Mouse (Mus musculus) intestine, postnatal 0 days (tissue): ENCODE results near the gene Polr2c. TPM values are rescaled to one million over a fixed set of nuclear protein-coding genes. Genes with fewer than 3 reads are reported as not detected.
"Not testable (repeated sequence)": the region's sequence is repeated elsewhere in the genome, so short reads cannot be mapped to it uniquely, and the experiment has no call there.

ENCODE experiments used
- ATAC-seq: fragments of 200-750 bp; cut with Nextera tagmentation; 2 replicates; pipeline ENCODE4 v1.8.0; 2017; ENCODE audit warnings: mild to moderate bottlenecking, moderate TSS enrichment, moderate library complexity
- H3K27ac ChIP-seq: fragments of 300-500 bp; sonication (generic); 2 replicates; pipeline ENCODE4 v1.5.1; 2014; ENCODE audit warnings: mild to moderate bottlenecking, low read depth, low read length, moderate library complexity
- H3K27me3 ChIP-seq: fragments of 300-500 bp; sonication (generic); replicated peaks from 2 replicates; pipeline ENCODE4 v1.6.1; 2014; ENCODE audit warnings: low read length, mixed read lengths; ENCODE audit not compliant: control insufficient read depth, insufficient read depth
- H3K36me3 ChIP-seq: fragments of 300-500 bp; sonication (generic); 2 replicates; pipeline ENCODE4 v1.6.1; 2014; ENCODE audit warnings: mild to moderate bottlenecking, moderate library complexity; ENCODE audit not compliant: control insufficient read depth, insufficient read depth
- H3K4me1 ChIP-seq: fragments of 300-500 bp; sonication (generic); replicated peaks from 2 replicates; pipeline ENCODE4 v1.6.1; 2014; ENCODE audit warnings: antibody characterized with exemption, low read length, mixed read lengths; ENCODE audit not compliant: control insufficient read depth, insufficient read depth
- H3K4me2 ChIP-seq: fragments of 300-500 bp; sonication (generic); replicated peaks from 2 replicates; pipeline ENCODE4 v1.6.1; 2014; ENCODE audit warnings: low read depth, mild to moderate bottlenecking, moderate library complexity
- H3K4me3 ChIP-seq: fragments of 300-500 bp; sonication (generic); 2 replicates; pipeline ENCODE4 v1.5.1; 2014; ENCODE audit warnings: low read depth, low read length
- H3K9ac ChIP-seq: fragments of 300-500 bp; sonication (generic); 2 replicates; pipeline ENCODE4 v1.6.1; 2014; ENCODE audit warnings: mild to moderate bottlenecking, low read depth, low read length
- H3K9me3 ChIP-seq: fragments of 300-500 bp; sonication (generic); 2 replicates; pipeline ENCODE4 v1.6.1; 2016; ENCODE audit warnings: mixed run types; ENCODE audit not compliant: control insufficient read depth
- CTCF ChIP-seq: sonication (generic); IDR thresholded peaks from 2 replicates; pipeline ENCODE4 v1.5.1; 2016; ENCODE audit warnings: low read depth, mild to moderate bottlenecking, control low read depth, antibody characterized with exemption, moderate library complexity
- WGBS: fragments of 180-500 bp; shearing (Covaris S2); extraction: QIAGEN DNeasy Blood & Tissue Kit; methylation state at CpG from one replicate; pipeline ENCODE4 v1.1.7; 2014; 5-methylcytosine and 5-hydroxymethylcytosine counted together
- polyA plus RNA-seq: library from polyadenylated mRNA; unstranded; fragments of >200 nt; fragmentation: Nextera tagmentation; extraction: Ambion mirVana; gene quantifications from 2 replicates; pipeline ENCODE4 v1.2.1, GENCODE M21; 2015

The Polr2c gene
- polyA plus RNA-seq, 1 experiment from 2014 or later: 70.4 TPM

DNA sequence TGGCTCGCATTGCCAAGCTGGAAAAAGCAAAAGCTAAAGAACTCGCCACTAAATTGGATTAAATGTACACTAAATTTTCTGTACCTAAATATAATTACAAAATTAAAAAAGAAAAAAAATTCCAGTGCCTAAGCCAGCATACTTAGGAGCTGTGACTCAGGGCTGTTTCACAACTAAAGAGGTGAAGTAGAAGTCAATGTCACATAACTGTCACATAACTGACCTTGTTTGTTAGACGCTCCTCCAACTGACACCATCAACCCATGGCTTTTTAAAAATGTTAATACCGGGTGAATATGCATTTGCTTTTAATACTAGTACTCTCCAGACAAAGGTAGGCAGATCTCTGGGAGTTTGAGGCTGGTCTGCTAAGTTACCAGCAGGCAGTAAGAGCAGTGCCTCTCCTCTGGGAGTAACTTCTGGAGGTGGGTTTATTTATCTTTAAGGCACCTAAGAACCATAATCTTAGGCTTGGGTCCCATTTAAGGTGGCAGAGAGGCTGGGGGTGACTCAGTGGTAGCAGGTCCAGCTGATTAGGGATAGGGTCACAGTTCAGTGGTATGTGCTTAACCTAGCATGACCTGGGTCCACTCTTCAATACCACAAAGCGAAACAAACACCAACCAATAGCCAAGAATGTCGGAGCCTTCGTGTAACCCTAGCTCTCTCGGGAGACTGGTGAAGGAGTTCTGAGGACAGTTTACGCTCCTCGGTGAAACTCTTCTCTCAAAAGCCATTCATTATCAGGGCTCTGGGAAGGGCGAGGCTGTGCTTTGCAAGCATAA, 20.6 kb upstream of the Polr2c start:
- H3K36me3 ChIP-seq: peaks cover 3% of the 10 kb centered on the region
- WGBS: 50% methylated on average over 11 of the region's 11 CpGs
- peak overlapping the region; percentile 21; the same call in 1 of the 2 replicates for H3K27ac ChIP-seq

DNA sequence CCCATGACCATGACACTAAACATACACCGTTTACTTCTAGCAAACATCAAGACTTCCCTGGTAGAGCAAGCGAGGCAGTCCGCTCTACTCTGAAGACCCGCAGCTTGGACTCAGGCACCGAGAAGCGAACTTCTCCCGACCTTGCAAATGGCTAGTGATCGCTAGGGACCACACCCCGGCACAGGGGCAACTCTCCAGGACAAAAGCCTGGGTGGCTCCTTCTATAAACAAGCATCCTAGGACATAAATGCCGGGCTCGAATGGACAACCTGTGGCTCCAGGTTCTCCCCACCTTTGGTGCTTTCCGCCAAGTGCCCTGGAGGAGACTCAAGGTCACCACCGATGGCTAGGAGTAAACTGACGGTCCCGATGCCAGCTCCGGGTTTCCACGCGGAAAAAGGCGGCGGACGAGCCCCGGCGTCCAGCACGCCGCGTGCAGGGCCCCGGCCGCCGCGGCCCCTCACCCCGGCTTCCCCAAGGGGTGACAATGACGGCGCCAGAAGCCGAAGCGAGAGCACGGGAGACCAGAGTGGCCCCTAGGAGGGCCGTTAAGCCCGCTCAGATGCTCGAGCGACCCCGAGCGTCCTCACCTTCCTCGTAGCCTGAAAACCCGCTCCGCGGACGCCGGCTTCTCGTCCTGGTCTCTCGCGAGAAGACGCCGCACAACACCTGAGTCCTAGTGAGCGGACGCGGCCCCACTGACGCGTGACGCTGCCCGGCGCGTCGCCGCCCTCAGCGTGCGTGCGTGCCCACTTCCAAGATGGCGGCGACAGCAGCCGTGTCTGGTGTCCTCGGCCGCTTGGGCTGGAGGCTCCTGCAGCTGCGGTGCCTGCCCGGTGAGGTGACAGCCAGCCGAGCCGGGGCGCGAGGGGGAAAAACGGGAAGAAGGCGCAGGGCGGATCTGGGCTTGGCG, 19.3 kb upstream of the Polr2c start, which contains the start of the genes Coq9 and Ciapin1:
TSS of gene Coq9 (plus strand) at position 660 of the 913 bp plus-strand sequence.
TSS of gene Ciapin1 (minus strand) at position 697 of the 913 bp plus-strand sequence.
- WGBS: under 1% methylated on average over 82 of the region's 82 CpGs

More for the DNA sequence above, 20.6 kb upstream of the Polr2c start:
- Histone ChIP-seq H3K27me3 (no peaks in the 10 kb centered on the region), H3K4me3 (peak overlapping the region; percentile 96), H3K9ac (peak overlapping the region; percentile 31), H3K9me3 (no peaks in the 10 kb centered on the region), H3K4me1 (peaks cover 7% of the 10 kb centered on the region; the same call in 1 of the 2 replicates), H3K4me2 (peak overlapping the region; percentile 87)
- TF ChIP-seq CTCF: no peak
- no peak for ATAC-seq

DNA sequence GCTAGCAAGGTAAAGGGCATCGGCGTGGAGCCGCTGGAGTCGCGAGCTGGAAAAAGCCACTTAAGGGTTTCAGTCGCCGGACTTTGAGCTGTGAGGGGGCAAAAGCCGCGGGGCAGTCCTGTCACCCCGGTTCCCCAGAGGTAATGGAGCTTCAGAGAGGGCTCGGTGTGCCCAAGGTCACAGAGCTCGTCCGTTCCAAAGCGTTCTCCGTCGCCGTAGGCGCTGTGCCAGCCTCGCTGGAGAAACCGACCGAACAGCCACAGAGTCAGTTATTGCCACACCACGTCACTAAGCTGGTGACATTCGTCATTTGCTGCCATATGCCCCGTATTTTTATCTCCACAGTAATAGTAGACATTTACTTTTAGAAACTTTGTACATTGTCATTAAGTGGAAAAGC, 18.6 kb upstream of the Polr2c start:
- Histone ChIP-seq H3K27me3 (no peaks in the 10 kb centered on the region), H3K4me1 (peaks cover 7% of the 10 kb centered on the region; the same call in 1 of the 2 replicates), H3K9me3 (no peaks in the 10 kb centered on the region), H3K9ac (peak overlapping the region; percentile 94), H3K36me3 (peaks cover 12% of the 10 kb centered on the region; the same call in 1 of the 2 replicates), H3K4me2 (peak overlapping the region; percentile 87), H3K4me3 (peak overlapping the region; percentile 96), H3K27ac (peak overlapping the region; percentile 98)
- ATAC-seq: peak; percentile 55
- WGBS: under 1% methylated on average over 24 of the region's 24 CpGs
- no peak for TF ChIP-seq CTCF

More for the DNA sequence above, 19.3 kb upstream of the Polr2c start, which contains the start of the genes Coq9 and Ciapin1:
- H3K27me3 ChIP-seq: no peaks in the 10 kb centered on the region
- peak within 1 kb of the TSS; percentile 98 for H3K27ac ChIP-seq
- H3K4me1 ChIP-seq: peaks cover 7% of the 10 kb centered on the region; the same call in 1 of the 2 replicates
- H3K4me2 ChIP-seq: peak within 1 kb of the TSS; percentile 87
- H3K4me3 ChIP-seq: peak within 1 kb of the TSS; percentile 96
- peaks cover 6% of the 10 kb centered on the region; the same call in 1 of the 2 replicates for H3K36me3 ChIP-seq
- TF ChIP-seq CTCF: 0 out of 2 replicates have a peak, but pooled peaks have one; percentile 2
- H3K9ac ChIP-seq: peak within 1 kb of the TSS; percentile 94
- peak; percentile 93 for ATAC-seq
- H3K9me3 ChIP-seq: no peaks in the 10 kb centered on the region

DNA sequence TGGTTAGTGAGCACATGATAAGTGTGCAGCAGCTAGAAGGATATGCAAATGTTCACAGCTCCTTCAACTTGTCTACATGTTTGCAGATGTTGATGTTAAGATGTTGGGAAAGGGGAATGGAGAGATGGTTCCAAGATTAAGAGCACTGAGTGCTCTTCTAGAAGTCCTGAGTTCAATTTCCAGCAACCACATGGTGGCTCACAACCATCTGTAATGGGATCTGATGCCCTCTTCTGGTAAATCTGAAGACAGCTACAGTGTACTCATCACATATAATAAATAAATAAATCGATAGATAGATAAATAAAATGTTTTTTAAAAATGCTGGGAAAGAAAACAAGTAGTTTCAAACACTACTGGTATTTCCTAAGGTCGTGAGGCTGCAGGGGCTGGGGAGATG, 16.1 kb upstream of the Polr2c start:
- WGBS: 56% methylated on average over 2 of the region's 2 CpGs
- no peak for ATAC-seq
- Histone ChIP-seq H3K27me3 (no peaks in the 10 kb centered on the region), H3K9me3 (no peaks in the 10 kb centered on the region), H3K36me3 (peaks cover 38% of the 10 kb centered on the region), H3K9ac (no peak overlapping the region), H3K4me1 (peaks cover 7% of the 10 kb centered on the region; the same call in 1 of the 2 replicates), H3K4me3 (no peak overlapping the region), H3K27ac (no peak overlapping the region), H3K4me2 (no peak overlapping the region)
- peak; percentile 33 for TF ChIP-seq CTCF

DNA sequence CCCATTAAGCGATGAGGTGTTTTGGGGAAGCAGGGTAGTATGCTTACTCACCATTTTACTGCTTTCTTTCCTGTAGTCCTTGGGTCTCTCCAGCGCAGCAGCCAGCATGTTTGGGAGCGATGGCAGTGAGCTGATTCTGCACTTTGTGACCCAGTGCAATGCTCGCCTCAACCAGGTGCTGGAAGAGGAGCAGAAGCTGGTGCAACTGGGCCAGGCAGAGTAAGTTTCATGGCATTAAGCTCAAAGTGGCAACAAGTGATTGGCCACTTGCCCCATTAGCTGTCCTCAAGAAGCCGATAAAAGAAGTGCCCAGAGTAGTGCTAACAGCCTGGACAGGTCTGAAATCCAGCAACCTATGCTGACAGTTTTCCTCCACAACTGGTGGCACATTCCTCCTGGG, 7.2 kb upstream of the Polr2c start:
- Histone ChIP-seq H3K9ac (no peak overlapping the region), H3K36me3 (peaks cover 97% of the 10 kb centered on the region), H3K9me3 (no peaks in the 10 kb centered on the region), H3K27me3 (no peaks in the 10 kb centered on the region), H3K4me2 (no peak overlapping the region), H3K4me1 (no peaks in the 10 kb centered on the region), H3K4me3 (no peak overlapping the region), H3K27ac (no peak overlapping the region)
- no peak for TF ChIP-seq CTCF
- ATAC-seq: no peak
- 94% methylated on average over 5 of the region's 5 CpGs for WGBS

DNA sequence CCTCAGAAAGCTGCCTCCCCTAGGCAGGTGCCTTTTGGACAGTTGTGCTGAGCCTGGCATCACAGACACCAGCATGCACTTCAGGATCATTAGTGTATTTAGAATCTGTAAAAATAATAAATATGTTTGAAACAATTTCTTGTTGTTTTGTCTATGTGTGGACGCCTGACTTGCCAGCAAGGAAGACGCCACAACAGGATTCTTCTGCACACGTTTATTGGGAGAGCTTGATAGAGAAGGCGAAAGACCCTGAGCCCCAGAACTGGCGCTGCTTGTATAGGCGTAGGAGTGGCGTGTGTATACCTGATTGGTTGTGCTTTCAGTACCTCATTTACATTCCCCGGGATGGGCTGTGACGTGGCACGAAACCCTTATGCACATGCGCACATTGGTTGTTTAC, 2.5 kb upstream of the Polr2c start:
- WGBS: 89% methylated on average over 11 of the region's 11 CpGs
- not testable (repeated sequence) for H3K9ac ChIP-seq, ATAC-seq

More for the DNA sequence above, 2.5 kb upstream of the Polr2c start:
- not testable (repeated sequence) for H3K27ac ChIP-seq, H3K9me3 ChIP-seq, H3K4me3 ChIP-seq, H3K4me1 ChIP-seq, H3K4me2 ChIP-seq, H3K27me3 ChIP-seq
- H3K36me3 ChIP-seq: peaks cover 56% of the 10 kb centered on the region
